Mouse (Mus musculus): ENCODE results near the gene Dusp16.

- TF ChIP-seq CTCF (IDR thresholded peaks at IDR 0.05; ENCODE audit: low read depth) = no peak
- no peak for TF ChIP-seq EP300 (optimal IDR thresholded peaks at IDR 0.05)
Measured at GRCm38 (mm10) chr6:134665817-134666216, 126.6 kb downstream of the Dusp16 start.

Data from stomach, postnatal 0 days (tissue).